ENCODE assay signal across 9 mouse cellular contexts in the genomic region with DNA sequence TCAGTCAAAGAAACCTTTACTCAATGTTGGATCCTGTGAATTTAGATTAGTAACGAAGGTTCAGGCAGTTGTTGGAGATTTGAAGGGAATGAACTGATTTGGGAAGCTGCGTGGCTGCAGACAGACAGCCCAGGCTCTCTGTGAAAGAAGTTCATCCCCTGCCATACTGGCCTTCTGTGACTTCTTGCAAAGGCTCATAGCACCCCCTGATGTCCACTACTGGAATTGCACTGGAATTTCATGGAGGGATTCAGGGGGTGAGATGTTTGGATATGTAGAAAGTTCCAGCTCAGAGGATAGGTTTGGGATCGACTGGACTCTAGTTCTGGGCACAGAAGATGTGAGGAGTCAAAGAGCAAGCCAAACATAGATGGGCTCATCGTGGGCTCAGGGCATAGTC. TPM values are rescaled to one million over a fixed set of nuclear protein-coding genes. Genes with fewer than 3 reads are reported as not detected.
A peak's percentile ranks its signal among the peaks of the same experiment; 100 is the strongest.
DNase-seq lines count a peak whose midpoint lies in the region; ATAC-seq lines count a peak whose summit lies in the region.
"Had no signal": no experiment of that assay in that cellular context is flagged by ENCODE, and none has a peak within 500 bp of the region (broad histone marks: within the 10 kb centered on the region; RNA-seq: fewer than 3 reads in every experiment).

No protein-coding gene starts in this region.

- H3K4me3 ChIP-seq in limb, embryonic 10.5 days, result no peak overlapping the region

- DNase-seq in urinary bladder, postnatal 36 days (ENCODE audit: low spot score in 2 of 2), result peak; percentile 26 to 31
- DNase-seq in urinary bladder, postnatal 10 days (ENCODE audit: low spot score), result no peak
- DNase-seq in adrenal gland, postnatal 14 days, result peak; percentile 79
- DNase-seq in embryo, embryonic 11.5 days (ENCODE audit: low read depth, low spot score), result peak; percentile 51
- peak; percentile 14 to 62 for DNase-seq in kidney, adult 8-10 months
- peak; percentile 76 for DNase-seq in limb, embryonic 10.5 days (ENCODE audit: low spot score)
- DNase-seq in retina, embryonic 14.5 days (ENCODE audit: low spot score), result peak; percentile 78

- no peaks in the 10 kb centered on the region for H3K9me3 ChIP-seq in limb, embryonic 10.5 days (replicated peaks)

- ATAC-seq in inflammation-experienced regulatory T-cells, adult 6 months, result no peak

- H3K36me3 ChIP-seq in limb, embryonic 10.5 days, result no peaks in the 10 kb centered on the region

- 30% methylated on average over 4 of the region's 4 CpGs for WGBS in limb, embryonic 10.5 days

- H3K27ac ChIP-seq in limb, embryonic 10.5 days, result no peak overlapping the region

- peaks cover 6% of the 10 kb centered on the region for H3K4me1 ChIP-seq in limb, embryonic 10.5 days

- H3K27me3 ChIP-seq in limb, embryonic 10.5 days (ENCODE audit: low read depth, poor library complexity, severe bottlenecking), result no peaks in the 10 kb centered on the region

RNA-seq across cellular contexts. Expression of a gene that starts 27.7 kb away (rescaled TPM):
- total RNA-seq in adrenal gland, postnatal 14 days (2021), result 30.5 and 34.5 TPM in 2 replicates
- 0.11 and 0.16 TPM in 2 replicates for polyA plus RNA-seq in limb, embryonic 10.5 days (2016; fragmentation: Nextera tagmentation; extraction: Ambion mirVana)
- polyA plus RNA-seq in inflammation-experienced regulatory T-cells, adult 6 months (2017; shearing (Covaris generic)), result not detected
- total RNA-seq: hematopoietic stem cell, adult 5-6 weeks had no signal

RNA-seq across cellular contexts. Expression of a gene that starts 33.6 kb away (rescaled TPM):
- 91.2 and 98.3 TPM in 2 replicates for total RNA-seq in adrenal gland, postnatal 14 days (2021)
- polyA plus RNA-seq in limb, embryonic 10.5 days (2016; fragmentation: Nextera tagmentation; extraction: Ambion mirVana), result 82.4 and 91.9 TPM in 2 replicates
- 10 to 100 TPM; 49.5 to 91.7 (median 64.1) TPM for polyA plus RNA-seq in inflammation-experienced regulatory T-cells, adult 6 months (2017; shearing (Covaris generic))
